Mouse (Mus musculus) heart, embryonic 12.5 days (tissue): ENCODE results near the gene Tmco1. TPM values are rescaled to one million over a fixed set of nuclear protein-coding genes. Genes with fewer than 3 reads are reported as not detected.

ENCODE experiments used
- ATAC-seq: fragments of 200-750 bp; cut with Nextera tagmentation; 2 replicates; pipeline ENCODE4 v1.8.0; 2017; ENCODE audit warnings: moderate TSS enrichment, moderate library complexity; ENCODE audit not compliant: insufficient number of reproducible peaks, low FRiP score
- H3K27ac ChIP-seq: fragments of 300-500 bp; sonication (generic); 2 replicates; pipeline ENCODE4 v1.5.1; 2016; ENCODE audit warnings: mild to moderate bottlenecking, moderate library complexity; ENCODE audit not compliant: poor library complexity, severe bottlenecking
- H3K27me3 ChIP-seq: fragments of 300-500 bp; sonication (generic); replicated peaks from 2 replicates; pipeline ENCODE4 v1.6.1; 2016; ENCODE audit warnings: mild to moderate bottlenecking, moderate library complexity
- H3K36me3 ChIP-seq: fragments of 300-500 bp; sonication (generic); 2 replicates; pipeline ENCODE4 v1.6.1; 2016; ENCODE audit warnings: mild to moderate bottlenecking, moderate library complexity
- H3K4me1 ChIP-seq: fragments of 300-500 bp; sonication (generic); replicated peaks from 2 replicates; pipeline ENCODE4 v1.6.1; 2016; ENCODE audit warnings: mild to moderate bottlenecking
- H3K4me2 ChIP-seq: fragments of 300-500 bp; sonication (generic); 2 replicates; pipeline ENCODE4 v1.6.1; 2016; ENCODE audit warnings: mild to moderate bottlenecking, moderate library complexity
- H3K4me3 ChIP-seq: fragments of 300-500 bp; sonication (generic); 2 replicates; pipeline ENCODE4 v1.5.1; 2016; ENCODE audit warnings: mild to moderate bottlenecking
- H3K9ac ChIP-seq: fragments of 300-500 bp; sonication (generic); 2 replicates; pipeline ENCODE4 v1.6.1; 2016; ENCODE audit warnings: mild to moderate bottlenecking, moderate library complexity
- H3K9me3 ChIP-seq: fragments of 300-500 bp; sonication (generic); replicated peaks from 2 replicates; pipeline ENCODE4 v1.6.1; 2016; ENCODE audit warnings: mild to moderate bottlenecking, moderate library complexity
- WGBS: fragments of 180-500 bp; shearing (Covaris S2); methylation state at CpG from one replicate; pipeline ENCODE4 v1.1.7; 2016; 5-methylcytosine and 5-hydroxymethylcytosine counted together
- polyA plus RNA-seq: library from polyadenylated mRNA; unstranded; fragments of >200 nt; fragmentation: Nextera tagmentation; extraction: Ambion mirVana; gene quantifications from 2 replicates; pipeline ENCODE4 v1.2.1, GENCODE M21; 2016

The Tmco1 gene
- polyA plus RNA-seq, 1 experiment from 2014 or later: 79.7 TPM

- H3K27me3 ChIP-seq: no peaks in the 10 kb centered on the region
- no peak overlapping the region for H3K27ac ChIP-seq
- no peak overlapping the region for H3K4me3 ChIP-seq
- H3K36me3 ChIP-seq: no peaks in the 10 kb centered on the region
- no peak overlapping the region for H3K9ac ChIP-seq
- H3K4me1 ChIP-seq: peaks cover 74% of the 10 kb centered on the region
- H3K9me3 ChIP-seq: no peaks in the 10 kb centered on the region
- no peak overlapping the region for H3K4me2 ChIP-seq
- peak; percentile 18; the same call in 1 of the 2 replicates for ATAC-seq
- WGBS: 35% methylated on average over 4 of the region's 4 CpGs
Measured at GRCm38 (mm10) chr1:167271304-167271703, 36.9 kb upstream of the Tmco1 start.

DNA sequence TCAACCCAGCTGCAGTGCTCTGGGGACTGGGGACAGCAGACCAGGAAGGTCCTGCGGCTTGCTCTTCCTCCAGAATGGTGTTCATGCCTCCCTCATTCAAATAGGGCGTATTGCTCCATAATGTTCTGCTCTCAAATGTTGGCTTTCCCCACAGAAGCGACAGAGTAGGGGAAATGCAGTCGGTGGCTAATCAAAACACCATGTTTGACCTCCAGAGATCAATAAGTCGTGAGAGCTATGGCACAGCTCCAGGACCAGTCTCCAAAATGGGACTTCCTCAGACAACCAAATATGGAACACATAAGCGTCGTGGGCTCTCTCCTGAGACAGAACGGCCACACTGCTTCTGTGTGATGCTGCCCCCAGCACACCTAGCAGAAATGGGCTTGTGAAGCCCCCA, 36.3 kb upstream of the Tmco1 start:
- Histone ChIP-seq H3K4me1 (peaks cover 75% of the 10 kb centered on the region), H3K9ac (peak overlapping the region; percentile 32; the same call in 1 of the 2 replicates), H3K4me3 (no peak overlapping the region), H3K9me3 (no peaks in the 10 kb centered on the region), H3K36me3 (no peaks in the 10 kb centered on the region), H3K4me2 (no peak overlapping the region), H3K27ac (no peak overlapping the region), H3K27me3 (no peaks in the 10 kb centered on the region)
- no peak for ATAC-seq
- WGBS: 38% methylated on average over 8 of the region's 8 CpGs

DNA sequence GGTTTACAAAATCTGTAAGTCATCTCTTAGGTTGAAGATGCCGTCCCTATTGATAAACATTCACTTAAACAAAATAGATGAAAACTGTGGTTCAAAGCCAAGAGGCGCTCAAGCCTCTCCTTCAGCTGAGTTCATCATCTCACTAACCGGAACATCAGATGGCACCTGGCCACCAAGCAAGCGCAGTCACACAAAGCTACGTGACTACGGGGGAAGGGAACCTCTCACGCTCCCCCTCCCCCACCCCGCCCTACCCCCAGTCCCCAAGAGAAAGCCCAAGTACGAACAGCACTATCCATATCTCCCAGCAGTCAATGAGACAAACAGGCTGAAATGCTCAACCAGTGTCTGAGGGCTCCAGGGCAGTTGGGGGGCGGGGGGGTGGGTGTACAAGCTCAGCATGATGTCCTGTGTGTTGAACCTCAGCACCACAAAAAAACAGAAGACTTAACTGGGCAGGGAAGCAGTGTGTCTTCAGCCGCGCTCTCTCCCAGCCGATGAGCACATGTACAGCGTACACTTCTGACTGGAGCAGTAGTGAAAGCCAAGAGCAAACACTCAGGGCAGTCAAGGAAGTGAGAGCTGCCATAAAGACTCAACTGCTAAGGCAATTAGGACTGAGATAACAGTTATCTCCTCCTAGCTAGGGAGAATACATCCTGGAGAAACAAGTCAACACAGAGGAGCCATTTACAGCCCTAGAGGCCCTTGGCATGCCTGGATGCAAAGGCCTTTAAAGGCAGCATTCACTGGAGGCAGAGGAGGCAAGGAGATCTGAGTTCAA, 34.6 kb upstream of the Tmco1 start:
- Histone ChIP-seq H3K27me3 (no peaks in the 10 kb centered on the region), H3K4me1 (peaks cover 74% of the 10 kb centered on the region), H3K4me3 (no peak overlapping the region), H3K36me3 (no peaks in the 10 kb centered on the region), H3K9ac (peak overlapping the region; percentile 33; the same call in 1 of the 2 replicates), H3K4me2 (peak overlapping the region; percentile 56), H3K9me3 (no peaks in the 10 kb centered on the region), H3K27ac (peak overlapping the region; percentile 82)
- ATAC-seq: no peak
- 27% methylated on average over 14 of the region's 14 CpGs for WGBS

DNA sequence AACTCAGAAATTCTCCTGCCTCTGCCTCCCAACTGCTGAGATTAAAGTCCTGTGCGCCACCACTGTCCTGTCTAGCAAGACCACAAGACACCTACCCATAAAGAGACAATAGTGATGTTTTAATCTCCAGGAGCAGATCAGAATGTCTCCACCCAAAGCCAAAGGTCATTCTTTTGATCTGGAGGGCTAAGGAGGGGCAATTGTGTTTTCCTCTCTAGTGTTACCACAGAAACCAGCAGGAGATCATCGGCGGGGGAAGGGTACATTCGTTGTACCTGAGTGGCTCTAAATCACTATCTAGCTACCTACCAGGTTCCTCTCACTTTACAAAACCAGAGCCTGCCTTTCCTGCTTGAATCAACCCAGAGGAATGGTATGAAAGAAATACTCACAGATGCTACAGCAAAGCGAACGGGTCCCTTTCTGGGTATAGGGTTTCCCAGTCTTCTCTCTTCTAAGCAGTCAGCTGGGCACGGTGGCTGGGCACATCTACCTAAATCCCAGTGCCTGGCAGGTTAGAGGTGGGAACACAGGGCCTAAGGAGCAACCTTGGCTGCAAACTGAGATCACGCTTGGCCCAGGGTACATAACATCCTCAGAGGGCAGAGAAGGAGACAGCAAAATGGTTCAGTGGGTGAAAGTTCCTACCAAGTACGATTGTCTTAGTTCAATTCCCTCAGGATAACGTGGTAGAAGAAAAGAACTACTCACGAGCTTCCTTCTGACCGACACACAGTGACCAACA, 33.4 kb upstream of the Tmco1 start:
- Histone ChIP-seq H3K4me2 (no peak overlapping the region), H3K36me3 (no peaks in the 10 kb centered on the region), H3K9ac (no peak overlapping the region), H3K27ac (peak overlapping the region; percentile 82; the same call in 1 of the 2 replicates), H3K4me1 (peaks cover 71% of the 10 kb centered on the region), H3K27me3 (no peaks in the 10 kb centered on the region), H3K9me3 (no peaks in the 10 kb centered on the region), H3K4me3 (no peak overlapping the region)
- WGBS: 83% methylated on average over 12 of the region's 12 CpGs
- no peak for ATAC-seq

DNA sequence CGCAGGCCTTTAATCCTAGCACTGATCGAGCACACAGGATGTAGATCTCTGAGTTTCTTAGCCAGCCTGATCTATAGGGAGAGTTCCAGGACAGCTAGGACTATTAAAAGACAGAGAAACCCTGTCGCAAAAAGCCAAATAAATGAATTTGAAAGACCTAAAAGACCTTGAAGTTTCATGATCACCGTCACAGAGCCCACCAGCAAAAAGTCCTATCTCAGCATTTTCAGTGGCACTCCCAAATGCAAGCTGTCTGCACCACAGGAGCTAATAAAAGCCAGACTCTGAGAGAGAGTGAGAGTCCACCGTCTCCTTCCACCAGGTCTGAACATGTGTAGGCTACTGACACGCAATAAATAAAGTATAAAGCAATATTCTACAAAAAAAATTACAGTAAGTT, 29.8 kb upstream of the Tmco1 start:
- H3K4me3 ChIP-seq: no peak overlapping the region
- 63% methylated on average over 6 of the region's 6 CpGs for WGBS
- H3K36me3 ChIP-seq: 0 out of 2 replicates have a peak, but pooled peaks cover 2% of the 10 kb centered on the region
- H3K9ac ChIP-seq: no peak overlapping the region
- no peak overlapping the region for H3K4me2 ChIP-seq
- no peaks in the 10 kb centered on the region for H3K27me3 ChIP-seq
- 0 out of 2 replicates have a peak overlapping the region, but pooled peaks have one; percentile 62 for H3K27ac ChIP-seq
- no peak for ATAC-seq
- peaks cover 67% of the 10 kb centered on the region for H3K4me1 ChIP-seq
- H3K9me3 ChIP-seq: no peaks in the 10 kb centered on the region

- H3K9ac ChIP-seq: no peak overlapping the region
- peak overlapping the region; percentile 62 for H3K27ac ChIP-seq
- ATAC-seq: no peak
- peaks cover 58% of the 10 kb centered on the region for H3K4me1 ChIP-seq
- H3K27me3 ChIP-seq: no peaks in the 10 kb centered on the region
- WGBS: 52% methylated on average over 13 of the region's 13 CpGs
- H3K4me3 ChIP-seq: no peak overlapping the region
- no peaks in the 10 kb centered on the region for H3K9me3 ChIP-seq
- peak overlapping the region; percentile 20; the same call in 1 of the 2 replicates for H3K4me2 ChIP-seq
- 0 out of 2 replicates have a peak, but pooled peaks cover 2% of the 10 kb centered on the region for H3K36me3 ChIP-seq
Measured at GRCm38 (mm10) chr1:167279160-167279715, 28.9 kb upstream of the Tmco1 start.

DNA sequence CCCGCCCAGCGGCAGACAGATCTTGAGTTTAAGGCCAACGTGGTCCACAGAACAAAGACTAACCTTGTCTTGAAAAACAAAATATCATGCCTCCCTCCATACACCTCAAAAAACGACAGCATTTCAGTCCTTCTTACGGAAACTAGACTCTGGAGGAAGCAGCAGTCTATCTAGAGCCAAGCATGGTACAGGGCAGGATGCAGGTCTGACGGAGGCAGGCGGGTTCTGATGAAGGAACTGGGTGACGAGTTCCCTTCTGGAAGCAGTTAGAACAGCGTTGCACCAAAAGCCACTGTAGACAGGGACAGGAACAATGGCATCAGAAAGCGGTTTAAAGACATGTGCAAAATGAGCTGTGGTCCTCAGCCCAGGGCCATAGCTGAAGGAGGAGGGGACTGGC, 28.1 kb upstream of the Tmco1 start:
- Histone ChIP-seq H3K4me2 (no peak overlapping the region), H3K27ac (no peak overlapping the region), H3K9ac (no peak overlapping the region), H3K36me3 (0 out of 2 replicates have a peak, but pooled peaks cover 2% of the 10 kb centered on the region), H3K9me3 (no peaks in the 10 kb centered on the region), H3K27me3 (no peaks in the 10 kb centered on the region), H3K4me3 (no peak overlapping the region), H3K4me1 (peaks cover 50% of the 10 kb centered on the region)
- WGBS: 81% methylated on average over 10 of the region's 10 CpGs
- ATAC-seq: no peak

GRCm38 (mm10) chr1:167282112-167282511, 26.1 kb upstream of the Tmco1 start:
- H3K9ac ChIP-seq: no peak overlapping the region
- H3K9me3 ChIP-seq: no peaks in the 10 kb centered on the region
- H3K4me1 ChIP-seq: peaks cover 53% of the 10 kb centered on the region
- whole genome bisulfite sequencing: 70% methylated on average over 3 of the region's 3 CpGs
- H3K36me3 ChIP-seq: 0 out of 2 replicates have a peak, but pooled peaks cover 2% of the 10 kb centered on the region
- no peak overlapping the region for H3K27ac ChIP-seq
- H3K27me3 ChIP-seq: no peaks in the 10 kb centered on the region
- no peak overlapping the region for H3K4me3 ChIP-seq
- no peak overlapping the region for H3K4me2 ChIP-seq
- no peak for ATAC-seq

- peak overlapping the region; percentile 96 for H3K4me3 ChIP-seq
- H3K27me3 ChIP-seq: no peaks in the 10 kb centered on the region
- ATAC-seq: no peak
- H3K4me1 ChIP-seq: peaks cover 52% of the 10 kb centered on the region
- H3K36me3 ChIP-seq: 0 out of 2 replicates have a peak, but pooled peaks cover 2% of the 10 kb centered on the region
- no peak overlapping the region for H3K27ac ChIP-seq
- no peaks in the 10 kb centered on the region for H3K9me3 ChIP-seq
- H3K9ac ChIP-seq: peak overlapping the region; percentile 96; the same call in 1 of the 2 replicates
- peak overlapping the region; percentile 80 for H3K4me2 ChIP-seq
- WGBS: 41% methylated on average over 5 of the region's 5 CpGs
Measured at GRCm38 (mm10) chr1:167282768-167283167, 25.4 kb upstream of the Tmco1 start.

DNA sequence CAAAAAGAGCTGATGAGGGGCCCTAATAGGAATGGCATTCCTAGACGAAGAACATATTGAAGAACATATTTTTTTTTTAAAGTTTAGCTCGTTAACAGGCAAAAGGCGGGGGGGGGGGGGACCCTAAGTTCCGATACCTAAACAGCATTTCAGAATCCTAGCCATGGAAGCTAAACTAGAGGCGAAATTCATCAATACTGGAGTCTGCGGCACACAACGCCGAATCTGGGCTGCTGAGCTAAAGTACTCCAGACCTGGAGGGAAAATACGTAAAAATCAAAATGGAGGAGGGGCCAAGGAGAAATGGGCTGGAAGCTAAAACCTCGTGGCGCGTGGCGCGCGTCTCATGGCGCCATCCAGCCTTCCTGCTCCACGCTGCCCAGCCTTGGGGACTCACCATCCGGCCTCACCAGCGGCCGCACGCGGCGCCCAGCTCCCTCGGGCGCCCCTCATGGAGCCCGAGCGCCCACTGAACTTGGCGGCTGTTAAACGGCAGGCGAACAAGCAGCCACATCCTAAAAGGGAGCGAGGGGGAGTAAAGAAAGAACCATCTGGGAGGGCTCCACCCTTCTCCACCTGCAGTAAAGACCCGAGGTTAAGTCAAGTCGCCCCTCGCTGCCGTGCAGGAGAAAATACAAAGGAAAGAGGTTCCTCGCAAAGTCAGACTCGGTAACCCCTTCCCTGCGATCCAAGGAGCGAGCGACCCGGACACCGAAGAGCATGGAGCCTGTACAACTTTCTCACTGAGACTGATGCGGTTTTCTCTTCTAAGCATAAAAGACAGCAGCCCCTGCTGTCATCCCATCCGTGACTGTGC, 24.5 kb upstream of the Tmco1 start:
- H3K4me1 ChIP-seq: peaks cover 49% of the 10 kb centered on the region
- ATAC-seq: peak; percentile 49; the same call in 1 of the 2 replicates
- peak overlapping the region; percentile 80 for H3K4me2 ChIP-seq
- WGBS: under 1% methylated on average over 44 of the region's 44 CpGs
- no peaks in the 10 kb centered on the region for H3K9me3 ChIP-seq
- peak overlapping the region; percentile 96 for H3K9ac ChIP-seq
- H3K27me3 ChIP-seq: 0 out of 2 replicates have a peak, but pooled peaks cover 2% of the 10 kb centered on the region
- H3K27ac ChIP-seq: peak overlapping the region; percentile 89
- H3K4me3 ChIP-seq: peak overlapping the region; percentile 96
- 0 out of 2 replicates have a peak, but pooled peaks cover 2% of the 10 kb centered on the region for H3K36me3 ChIP-seq
